Mouse (Mus musculus) layer of hippocampus, postnatal 25 days (tissue): ENCODE results near the gene Nck1. TPM values are rescaled to one million over a fixed set of nuclear protein-coding genes. Genes with fewer than 3 reads are reported as not detected.

Experiments used
- DNase-seq, 2 experiments: peaks; one replicate each; pipeline ENCODE4 v3.0.0; 2022; ENCODE audit warnings: mixed read lengths in 2 of 2, low spot score in 1 of 2; ENCODE audit errors: extremely low spot score in 1 of 2
- total RNA-seq, 2 experiments: library from RNA; stranded (reverse); gene quantifications; 2 replicates each; pipeline ENCODE4 v1.2.3; 2021

Nck1 gene
- total RNA-seq, 2 experiments from 2014 or later: 33.5 to 37.2 TPM

GRCm38 (mm10) chr9:100471605-100471953 is 74.4 kb downstream of the Nck1 start:
- DNase-seq: no peak

GRCm38 (mm10) chr9:100470936-100471604 is 74.9 kb downstream of the Nck1 start:
- DNase-seq: no peak

- no peak for DNase-seq
Measured at GRCm38 (mm10) chr9:100470228-100470627, 75.7 kb downstream of the Nck1 start.

GRCm38 (mm10) chr9:100469681-100470080 is 76.3 kb downstream of the Nck1 start:
- no peak for DNase-seq

GRCm38 (mm10) chr9:100468151-100468550 is 77.8 kb downstream of the Nck1 start:
- DNase-seq: no peak

- peak in 1 of 2 experiments; percentile 41 for DNase-seq
Measured at GRCm38 (mm10) chr9:100467653-100468052, 78.3 kb downstream of the Nck1 start.

- no peak for DNase-seq
Measured at GRCm38 (mm10) chr9:100466743-100467142, 79.2 kb downstream of the Nck1 start.

GRCm38 (mm10) chr9:100465988-100466387 is 79.9 kb downstream of the Nck1 start:
- DNase-seq: no peak

- no peak for DNase-seq
Measured at GRCm38 (mm10) chr9:100465380-100465779, 80.6 kb downstream of the Nck1 start.

GRCm38 (mm10) chr9:100463771-100464170 is 82.2 kb downstream of the Nck1 start:
- no peak for DNase-seq

GRCm38 (mm10) chr9:100462098-100462497 is 83.8 kb downstream of the Nck1 start:
- no peak for DNase-seq

- DNase-seq: peak; percentile 44 to 67
Measured at GRCm38 (mm10) chr9:100461671-100462070, 84.3 kb downstream of the Nck1 start.

- no peak for DNase-seq
Measured at GRCm38 (mm10) chr9:100460203-100460602, 85.7 kb downstream of the Nck1 start.

GRCm38 (mm10) chr9:100457971-100458681 is 87.8 kb downstream of the Nck1 start:
- DNase-seq: no peak

GRCm38 (mm10) chr9:100454664-100454993 is 91.3 kb downstream of the Nck1 start:
- no peak for DNase-seq

- peak; percentile 67 to 83 for DNase-seq
Measured at GRCm38 (mm10) chr9:100453944-100454663, 91.8 kb downstream of the Nck1 start.

GRCm38 (mm10) chr9:100452432-100452831 is 93.5 kb downstream of the Nck1 start:
- no peak for DNase-seq

- DNase-seq: peak; percentile 72 to 95
Measured at GRCm38 (mm10) chr9:100446059-100446686, 99.8 kb downstream of the Nck1 start.
